Mouse (Mus musculus) erythroblast, embryonic 14.5 days (primary cell): ENCODE measurements around the gene Tkt.

Experiments
- GATA1 ChIP-seq: IDR thresholded peaks from 2 replicates; pipeline ENCODE4 v1.6.1; 2012; ENCODE audit warnings: low read length, inconsistent platforms, mixed read lengths
- TAL1 ChIP-seq: IDR thresholded peaks from 3 replicates; pipeline ENCODE4 v1.6.1; 2012; ENCODE audit warnings: low read length, inconsistent platforms, mixed read lengths

GRCm38 (mm10) chr14:30596407-30596806 lies 48.2 kb downstream of the Tkt start:
- TF ChIP-seq GATA1 (no peak), TAL1 (no peak)
